Mouse (Mus musculus) embryo, embryonic 9.5 days (tissue): ENCODE results near the gene Cdc42ep4.
A peak's percentile ranks its signal among the peaks of the same experiment; 100 is the strongest.

Source experiments
- DNase-seq: peaks from one replicate; pipeline ENCODE4 v3.0.0-alpha.2; 2017; ENCODE audit errors: extremely low spot score

The Cdc42ep4 gene

DNA sequence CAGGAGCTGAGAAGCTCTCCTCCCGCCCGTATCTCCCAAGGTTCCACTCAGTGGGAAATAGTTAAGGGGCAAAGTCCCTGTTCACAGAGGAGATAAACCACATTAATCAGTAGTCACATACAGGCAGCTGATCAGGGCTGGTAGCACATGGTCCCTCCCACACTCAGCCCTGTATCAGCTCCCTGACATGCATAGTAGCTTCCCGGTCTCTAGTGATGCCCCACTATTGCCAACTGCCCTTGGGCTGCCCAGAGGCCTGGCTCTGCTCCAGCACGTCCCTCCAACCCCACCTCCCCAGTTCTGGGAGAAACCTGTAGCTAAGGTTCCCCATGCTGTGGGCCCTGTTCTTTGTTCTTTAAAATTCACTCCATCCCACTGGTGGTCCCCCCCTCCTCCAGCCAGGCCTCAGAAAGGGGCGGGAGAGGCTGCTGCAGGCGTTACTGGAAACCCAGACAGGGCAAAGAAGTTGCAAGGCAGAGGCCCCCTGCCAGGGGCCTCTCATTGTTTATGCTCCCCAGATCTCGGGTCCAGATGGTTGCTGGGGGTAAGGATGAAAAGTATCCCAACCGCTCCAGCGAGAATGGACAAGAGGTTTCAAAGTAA is 1.8 kb downstream of the Cdc42ep4 start:
- peak; percentile 77 for DNase-seq

DNA sequence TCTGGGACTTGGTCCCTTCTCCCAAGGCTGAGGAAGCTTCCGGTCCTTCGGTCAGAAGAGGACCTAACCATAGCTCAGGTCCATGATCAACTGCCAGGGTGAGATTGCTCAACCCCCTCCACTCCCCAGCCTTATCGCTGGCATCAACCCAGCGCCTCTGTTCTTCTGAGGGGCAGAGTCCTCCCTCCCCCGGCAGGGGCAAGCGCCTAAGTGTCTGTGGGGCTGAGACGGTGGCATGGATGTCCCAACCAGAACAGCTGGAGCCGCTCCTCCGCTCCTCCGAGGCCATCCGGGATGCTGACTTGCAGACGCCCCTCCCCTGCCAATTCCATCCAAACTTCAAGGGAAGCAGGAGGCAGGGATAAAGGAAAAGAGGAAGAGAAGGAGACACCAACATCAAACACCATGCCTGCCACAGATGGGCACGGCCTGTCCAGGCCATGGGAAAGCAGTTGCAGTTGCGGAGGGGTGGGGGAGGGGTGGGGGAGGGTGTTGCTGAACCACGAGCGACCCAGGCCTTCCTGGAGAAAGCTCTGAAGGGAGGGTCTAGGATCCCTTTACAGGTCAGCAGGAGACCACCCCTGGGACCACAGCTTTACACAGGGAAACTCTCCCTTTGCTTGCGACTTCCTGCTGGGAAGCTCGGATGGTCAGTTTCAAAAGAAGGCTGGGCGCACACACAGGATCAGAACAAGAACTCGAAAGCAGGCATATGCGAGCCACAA is 2.7 kb downstream of the Cdc42ep4 start:
- DNase-seq, result peak; percentile 70

DNA sequence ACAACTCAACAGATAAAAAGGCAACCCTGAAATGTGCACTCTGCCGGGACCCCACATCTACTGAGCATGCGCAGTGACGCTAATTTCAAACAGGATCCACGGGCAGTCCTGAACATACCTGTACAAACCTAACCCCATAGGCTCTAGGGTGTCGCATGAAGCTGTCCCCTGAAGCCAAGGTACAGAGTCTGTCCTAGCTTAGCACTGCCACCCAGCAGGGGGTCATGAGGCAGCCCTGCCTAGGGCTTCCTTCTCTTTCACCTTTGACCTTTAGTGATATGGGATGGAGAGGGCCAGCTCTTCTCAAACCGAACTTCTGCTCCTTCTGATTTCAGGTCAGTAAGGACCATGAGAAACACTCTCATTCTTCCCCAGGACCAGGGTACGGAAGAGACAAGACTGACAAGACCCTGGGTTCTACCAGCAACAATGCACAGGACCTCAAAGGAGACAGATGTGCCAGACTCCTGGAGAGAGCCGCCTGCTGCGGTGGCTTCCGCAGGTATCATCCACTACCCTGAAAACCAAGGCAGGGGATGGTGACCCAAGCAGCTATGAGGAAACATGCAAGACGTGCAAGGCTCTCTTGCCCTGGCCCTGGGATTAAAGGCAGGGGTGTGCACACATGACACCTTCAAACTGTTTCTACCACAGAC is 3.8 kb downstream of the Cdc42ep4 start:
- no peak for DNase-seq

DNA sequence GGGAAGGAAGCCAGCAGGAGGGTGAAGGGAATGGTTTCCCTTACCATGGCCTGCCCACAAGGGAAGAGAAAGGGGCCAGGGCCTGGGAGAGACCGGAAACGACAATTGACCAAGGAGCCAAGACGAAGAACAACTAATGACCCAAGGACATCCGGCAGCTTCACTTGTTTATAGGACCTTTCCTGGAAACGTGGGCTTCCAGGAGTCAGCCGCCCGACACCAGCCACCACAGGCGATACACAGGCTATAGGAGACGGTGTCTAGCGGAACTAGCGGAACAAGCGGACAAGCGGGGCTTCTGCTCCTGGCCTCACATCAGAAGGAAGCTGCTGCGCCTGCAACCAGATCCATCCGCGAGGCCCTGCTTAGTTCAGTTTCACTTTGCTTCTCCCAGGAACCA is 4.6 kb downstream of the Cdc42ep4 start:
- DNase-seq, result peak; percentile 45

DNA sequence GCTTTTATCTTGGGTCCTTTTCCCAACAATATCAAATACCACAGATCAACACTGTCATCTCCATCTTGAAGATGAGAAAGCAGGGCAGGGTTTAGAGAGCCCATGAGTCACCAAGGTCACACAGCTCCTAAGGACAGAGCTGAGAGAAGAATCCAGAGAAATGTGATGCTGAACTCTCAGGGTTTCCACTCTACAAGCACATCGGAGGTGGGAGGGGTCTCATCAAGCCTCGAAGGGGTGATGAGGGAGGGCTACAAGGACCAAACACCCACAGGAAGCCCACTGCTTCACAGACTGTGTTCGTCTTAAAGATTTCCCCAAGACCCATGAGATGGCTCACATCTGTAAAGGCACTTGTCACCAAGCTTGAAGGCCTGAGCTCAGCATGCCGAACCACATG is 5.7 kb downstream of the Cdc42ep4 start:
- no peak for DNase-seq

DNA sequence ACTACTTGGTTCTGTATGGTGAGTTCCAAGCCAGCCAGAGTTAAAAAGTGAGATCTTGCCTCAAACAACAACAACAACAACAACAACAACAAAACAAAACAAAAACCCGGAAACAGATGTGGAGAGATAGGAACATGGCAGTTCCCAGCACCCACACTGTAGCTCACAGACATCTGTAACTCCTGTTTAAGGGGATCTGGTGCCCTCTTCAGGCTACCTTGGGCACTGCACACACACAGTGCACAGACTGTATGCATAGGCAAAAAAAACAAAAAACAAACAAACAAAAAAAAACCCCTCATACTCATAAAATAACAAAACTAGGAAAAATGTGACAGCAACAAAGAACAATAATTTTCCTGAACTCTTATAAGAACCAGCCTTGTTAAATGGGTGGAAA is 8.7 kb downstream of the Cdc42ep4 start:
- DNase-seq, result no peak

DNA sequence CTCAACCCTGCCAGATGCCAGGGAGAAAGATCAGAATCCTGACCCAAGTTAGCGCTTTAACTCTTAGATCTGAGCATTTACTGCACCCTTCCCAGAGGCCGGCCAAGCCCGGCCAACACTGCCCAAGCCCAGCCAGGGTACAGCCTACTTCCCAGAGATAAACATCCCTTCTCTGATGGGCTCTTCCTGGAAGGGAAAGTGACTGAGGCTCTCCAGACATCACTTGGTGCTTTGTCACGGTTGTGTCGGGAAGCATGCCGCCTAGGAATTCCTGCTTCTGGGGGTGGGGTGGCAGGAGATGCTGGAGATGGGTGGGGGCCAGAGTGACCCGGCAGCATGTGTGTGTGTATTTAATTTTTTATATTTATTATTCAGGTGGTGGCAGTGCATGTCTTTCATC is 11.6 kb downstream of the Cdc42ep4 start:
- no peak for DNase-seq

DNA sequence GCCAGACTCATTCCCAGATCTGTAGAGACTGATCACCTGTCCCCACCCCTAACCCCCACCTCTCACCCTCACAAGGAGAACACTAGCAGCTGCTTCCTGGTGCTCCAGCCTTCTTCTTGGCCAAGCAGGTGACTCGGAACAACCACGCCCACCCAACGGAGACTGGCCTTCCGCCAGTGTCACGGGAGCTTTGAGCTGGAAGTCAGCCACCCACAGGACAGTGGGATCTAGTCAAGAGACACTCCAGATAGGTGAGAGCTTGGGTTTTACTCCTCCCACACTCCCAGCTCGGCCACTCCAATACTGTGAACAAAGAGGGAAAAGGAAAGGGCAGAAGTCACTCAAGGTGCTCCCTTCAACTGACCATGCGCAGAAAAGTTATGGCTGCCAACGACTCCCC is 12.5 kb downstream of the Cdc42ep4 start:
- DNase-seq, result no peak

DNA sequence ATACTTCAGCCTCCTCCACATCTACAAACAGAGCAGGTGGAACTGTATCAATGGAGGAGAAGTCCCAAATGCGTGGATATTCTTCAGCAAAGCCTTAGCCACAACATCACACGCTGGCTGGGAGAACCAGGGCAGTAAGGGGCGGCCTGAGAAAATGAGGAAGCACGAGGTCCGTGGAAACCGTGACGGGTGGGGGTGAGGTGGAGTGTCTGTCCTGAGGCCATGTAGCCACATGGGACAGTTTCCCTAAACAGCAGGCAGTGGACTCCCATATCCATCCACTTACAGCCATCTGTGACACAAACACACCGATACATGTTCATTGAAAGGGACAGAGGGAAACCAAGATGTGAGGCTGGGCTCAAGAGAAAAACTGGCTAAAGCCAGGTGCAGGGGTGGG is 13.8 kb downstream of the Cdc42ep4 start:
- no peak for DNase-seq

DNA sequence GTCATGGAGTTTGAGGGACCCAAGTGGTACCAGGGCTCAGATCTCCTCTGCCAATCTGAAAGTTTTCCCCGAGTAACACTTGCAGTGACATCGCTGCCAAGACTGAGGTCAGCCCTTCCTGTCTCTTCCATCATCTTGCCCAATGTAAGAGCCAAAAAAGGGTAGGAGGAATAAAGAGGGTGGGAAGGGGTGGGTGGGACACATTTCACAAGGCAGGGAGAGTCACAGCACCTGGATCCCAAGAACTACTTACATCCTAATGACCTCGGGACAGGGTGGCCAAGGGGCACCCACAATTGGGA is 14.2 kb downstream of the Cdc42ep4 start:
- DNase-seq, result no peak

DNA sequence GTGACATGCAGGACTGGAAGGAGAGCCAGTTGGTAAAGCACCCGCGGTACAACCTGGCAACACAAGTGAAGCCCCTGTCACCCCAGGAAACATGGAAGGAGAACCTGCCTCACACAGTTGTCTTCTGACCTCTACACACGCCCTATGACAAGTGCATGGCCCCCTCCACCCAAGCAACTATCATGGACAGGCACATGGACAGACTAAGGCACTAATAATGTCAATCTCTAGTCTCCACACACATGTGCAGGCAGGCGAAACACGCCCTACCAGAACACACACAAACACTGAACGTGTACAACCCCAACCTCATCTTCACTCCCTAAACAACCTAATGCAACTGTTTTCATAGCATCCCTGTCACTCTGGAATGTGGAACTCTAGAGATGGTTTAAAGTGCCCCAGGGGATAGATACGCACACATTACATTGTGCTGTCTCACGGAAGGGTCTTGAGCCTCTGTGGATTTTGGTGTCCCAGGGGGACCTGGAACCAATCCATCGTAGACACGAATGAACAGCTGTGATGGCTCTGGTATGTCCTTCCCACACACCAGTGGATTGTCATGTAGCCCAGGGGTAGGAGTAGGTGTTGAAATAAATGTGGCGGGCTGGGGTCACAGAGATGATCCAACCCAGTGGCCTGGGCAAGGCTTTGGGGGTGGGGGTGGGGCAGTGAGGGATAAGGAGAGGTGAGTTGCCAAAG is 14.7 kb downstream of the Cdc42ep4 start:
- DNase-seq, result no peak

DNA sequence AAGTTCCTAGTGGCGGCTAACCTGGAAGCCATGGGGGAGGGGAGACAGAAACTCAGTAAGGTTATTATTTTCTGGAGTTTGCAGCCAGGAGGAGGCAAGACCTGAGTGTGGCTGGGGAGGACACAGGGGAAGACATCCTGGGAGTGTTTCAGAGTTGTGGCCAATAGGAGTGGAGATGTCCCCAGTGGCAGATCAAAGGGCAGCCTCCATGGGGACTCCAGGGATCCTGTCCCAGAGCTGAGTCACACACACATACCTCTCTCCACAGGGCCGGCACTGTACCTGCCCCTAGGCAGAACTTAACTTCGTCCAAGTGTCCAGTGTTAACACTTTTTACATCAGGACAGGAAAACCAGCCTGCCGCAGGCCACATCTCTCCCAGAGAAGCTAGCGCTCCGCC is 16.5 kb downstream of the Cdc42ep4 start:
- no peak for DNase-seq

DNA sequence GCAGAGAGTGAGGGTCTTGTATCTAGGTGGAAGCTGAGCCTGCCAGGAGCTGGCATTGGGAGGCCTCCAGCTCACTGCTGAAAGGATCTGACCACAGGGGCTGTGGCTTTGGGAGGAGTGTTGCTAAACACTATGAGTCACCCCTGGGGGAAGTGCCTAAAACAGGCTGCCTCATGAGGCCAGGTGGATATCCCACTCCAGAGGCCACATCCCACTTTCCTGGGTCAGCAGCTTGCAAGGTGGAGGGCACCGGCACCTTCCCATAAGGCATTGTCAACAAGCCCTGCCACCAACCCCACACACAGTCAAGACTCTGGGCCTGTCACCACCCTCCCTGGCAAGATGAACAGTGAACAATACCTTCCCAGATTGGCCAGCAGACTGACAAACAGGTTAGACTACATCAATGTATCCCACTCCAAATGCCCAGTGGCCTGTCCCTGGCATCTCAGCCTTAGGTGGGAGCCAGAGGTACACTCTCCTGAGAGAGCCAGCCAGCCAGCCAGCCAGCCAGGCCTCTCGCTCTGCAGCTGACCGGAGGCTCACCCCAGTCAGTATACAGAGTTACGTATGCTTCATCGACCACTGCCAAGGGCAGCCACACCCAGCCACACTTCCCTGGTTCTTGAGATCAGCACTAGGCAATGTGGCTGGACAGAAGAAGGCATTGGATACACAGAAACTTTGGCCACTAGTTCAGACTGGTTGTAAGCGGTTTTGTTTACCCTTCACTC is 17.9 kb downstream of the Cdc42ep4 start:
- no peak for DNase-seq

DNA sequence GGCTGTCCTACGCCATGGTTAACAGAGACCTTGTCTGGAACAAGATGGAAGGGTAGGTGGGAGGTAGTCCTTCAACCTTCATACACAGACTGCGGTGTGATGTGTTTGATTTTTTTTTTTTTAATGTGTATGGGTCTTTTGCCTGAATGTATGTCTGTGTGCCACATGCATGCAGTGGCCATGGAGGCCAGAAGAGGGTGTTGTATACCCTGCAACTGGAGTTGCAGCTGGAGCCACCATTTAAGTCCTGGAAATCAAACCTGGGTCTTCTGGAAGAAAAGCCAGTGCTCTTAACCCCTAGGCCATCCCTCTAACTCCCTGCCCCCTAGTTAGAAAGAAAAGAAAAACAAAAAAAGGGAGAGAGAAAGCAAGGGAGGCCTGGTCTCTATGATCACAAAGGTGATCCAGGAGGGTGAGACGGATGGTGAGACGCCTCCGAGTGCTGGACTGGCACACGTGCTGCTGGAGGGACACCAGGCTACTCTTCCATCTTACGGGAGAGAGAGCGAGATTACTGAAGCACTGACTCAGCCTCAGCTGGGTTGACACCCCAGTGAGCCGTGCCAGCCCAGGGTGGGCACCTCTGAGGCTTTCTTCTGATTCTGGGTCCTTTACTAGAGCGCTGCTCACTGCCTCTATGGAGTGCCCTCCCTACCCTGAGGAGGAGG is 19.6 kb downstream of the Cdc42ep4 start:
- no peak for DNase-seq

DNA sequence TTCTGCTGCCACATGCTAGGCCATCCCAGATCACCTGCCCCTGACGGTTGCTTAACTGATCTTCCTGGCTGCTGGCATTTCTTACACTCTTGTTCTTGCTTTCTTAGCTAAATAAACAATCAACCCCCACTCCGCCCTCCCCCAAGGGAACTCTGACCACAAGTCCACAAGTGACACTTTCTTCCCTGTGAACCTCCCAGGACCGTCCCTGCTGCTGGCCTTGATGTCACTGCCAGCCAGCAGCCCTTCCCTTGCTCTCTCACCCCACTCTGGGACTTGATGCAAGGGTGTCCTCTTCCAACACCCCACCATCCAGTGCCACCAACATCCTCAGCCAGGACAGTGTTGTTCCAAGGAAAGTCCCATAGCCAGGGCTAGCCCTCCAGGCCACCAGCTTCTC is 20.8 kb downstream of the Cdc42ep4 start:
- no peak for DNase-seq

DNA sequence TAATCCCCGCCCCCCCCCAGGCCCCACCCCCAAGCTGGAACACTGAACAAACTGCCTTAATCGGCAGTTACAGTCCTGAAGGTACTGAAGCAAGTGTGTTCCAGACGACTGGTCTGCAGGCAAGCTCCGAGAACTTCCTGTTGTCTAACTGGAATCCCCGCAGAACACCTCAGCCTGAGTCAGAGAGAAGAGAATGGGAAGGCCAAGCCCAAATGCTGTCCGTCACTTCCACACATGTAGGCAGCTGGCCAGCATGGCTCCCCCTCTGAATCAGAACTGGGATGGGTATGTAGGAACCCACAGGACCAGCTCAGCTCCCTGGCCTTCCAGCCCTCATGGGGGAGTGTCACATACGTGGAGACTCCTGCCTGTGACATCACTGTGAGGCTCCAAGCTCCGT is 21.8 kb downstream of the Cdc42ep4 start:
- no peak for DNase-seq

DNA sequence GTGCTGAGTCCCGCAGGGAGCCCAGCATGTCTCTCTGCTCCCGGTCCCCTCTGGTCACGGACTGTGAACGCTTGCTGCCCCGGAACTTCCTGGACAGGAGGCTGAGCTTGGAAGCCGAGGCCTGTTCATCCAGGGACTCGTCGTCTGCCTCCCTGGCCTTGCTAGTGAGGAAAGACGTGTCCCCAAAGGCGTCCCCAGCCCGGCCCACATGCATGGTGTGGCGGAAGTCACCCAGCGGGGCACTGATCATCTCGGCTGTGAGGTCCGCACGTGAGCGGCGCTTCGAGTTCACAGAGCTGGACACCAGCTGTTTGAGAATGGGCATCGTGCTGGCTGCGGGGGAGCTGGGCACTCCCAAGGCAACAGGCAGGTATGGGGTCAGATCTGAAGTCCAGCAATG is 22.4 kb downstream of the Cdc42ep4 start:
- no peak for DNase-seq

DNA sequence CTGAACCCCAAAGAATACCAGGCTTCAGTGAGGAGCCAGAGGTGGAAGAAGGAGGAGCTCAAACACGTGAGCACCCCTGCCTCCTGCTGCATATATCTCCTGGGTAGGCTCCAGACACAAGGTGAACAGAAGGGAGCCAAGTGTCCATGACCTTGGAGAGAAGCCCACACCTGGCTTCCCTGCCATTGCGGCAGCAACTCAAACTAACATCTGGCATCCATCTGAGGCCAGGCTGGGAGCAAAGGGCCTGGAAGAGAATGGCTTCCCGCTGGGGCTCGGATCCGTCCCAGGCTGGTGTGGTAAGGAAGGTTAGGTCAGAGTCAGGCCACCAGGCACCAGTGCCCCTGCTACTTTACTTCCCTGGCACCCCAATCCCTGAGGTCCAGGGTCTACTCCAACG is 23.7 kb downstream of the Cdc42ep4 start:
- no peak for DNase-seq

DNA sequence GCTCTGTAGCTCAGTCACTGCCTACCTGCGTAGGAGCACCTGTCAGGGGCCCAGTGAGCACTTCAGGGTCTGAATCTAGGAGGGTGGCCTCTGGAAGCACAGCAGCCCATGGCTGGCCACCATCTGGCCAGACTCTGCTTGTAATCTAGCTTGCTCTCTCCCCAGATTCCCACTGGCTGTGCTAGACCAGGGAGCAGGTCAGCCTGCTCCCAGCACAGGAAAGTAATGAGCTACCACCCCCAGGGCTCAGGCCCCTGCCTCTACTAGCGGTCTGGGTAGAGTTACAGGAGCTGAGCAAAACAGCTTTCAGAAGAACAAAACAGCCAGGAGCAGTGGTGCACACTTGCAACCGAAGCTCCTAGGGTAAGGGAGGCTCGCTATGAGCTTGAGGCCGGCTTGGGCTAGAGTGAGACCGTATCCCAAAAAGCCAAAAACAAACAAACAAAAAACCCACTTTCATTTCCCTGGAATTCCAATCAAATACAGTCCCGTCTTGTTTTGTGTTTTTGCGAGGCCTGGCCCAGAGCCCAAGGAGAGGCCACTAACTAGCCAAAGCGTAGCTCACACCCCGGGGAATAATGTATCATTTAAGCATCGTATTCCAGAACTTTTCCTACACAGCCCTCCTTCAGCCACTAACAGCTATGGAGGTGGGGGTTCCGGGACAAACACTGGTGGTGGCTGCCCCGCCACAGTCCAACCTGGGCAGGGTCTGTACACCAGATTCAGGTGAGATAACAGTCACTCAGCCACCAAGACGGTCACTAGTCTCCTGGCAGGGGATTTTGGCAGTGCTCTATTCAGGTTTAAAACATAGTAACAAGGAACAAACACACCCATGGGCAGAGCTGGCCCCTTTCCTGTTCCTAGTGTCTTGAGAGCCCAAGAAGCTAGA is 24.4 kb downstream of the Cdc42ep4 start:
- no peak for DNase-seq

DNA sequence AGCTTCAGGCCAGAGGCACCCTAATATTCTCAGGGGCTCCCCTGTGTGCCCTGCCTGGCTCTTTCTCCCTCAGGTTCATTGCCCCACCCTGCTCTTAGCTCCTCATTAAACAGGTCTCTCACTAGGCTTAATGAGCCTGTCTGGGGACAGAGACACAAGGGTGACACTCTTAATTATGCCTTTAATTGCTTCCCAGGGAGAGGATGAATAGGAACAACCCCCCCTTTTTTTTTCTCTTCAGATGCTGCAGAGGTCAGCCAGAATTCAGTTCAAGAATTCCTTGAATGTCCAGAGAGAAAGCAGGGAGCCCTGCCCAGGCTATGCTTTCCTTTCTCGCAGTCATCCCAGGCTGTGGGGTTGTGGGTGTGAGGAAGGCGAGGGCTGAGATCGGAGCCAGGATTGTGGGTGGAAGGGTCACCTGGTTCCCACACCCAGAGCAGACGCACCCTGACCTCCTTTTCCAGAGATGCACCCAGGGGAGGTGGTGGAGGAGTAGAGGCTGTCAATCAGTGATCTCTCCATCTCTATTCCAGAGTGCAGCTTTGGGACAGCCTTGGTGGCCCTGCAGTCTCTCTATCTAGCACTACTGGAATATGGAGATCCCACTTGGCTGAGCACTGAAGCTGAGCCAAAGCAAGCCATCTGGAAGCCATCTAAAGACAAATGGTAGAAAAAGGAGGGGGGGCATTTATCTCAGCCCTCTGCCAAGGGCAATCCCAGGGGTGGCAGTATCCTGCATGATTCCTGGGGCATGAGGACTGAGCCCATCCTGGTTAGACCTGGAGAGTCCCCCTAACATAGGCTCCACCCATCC is 26.2 kb downstream of the Cdc42ep4 start:
- DNase-seq, result no peak
